ENCODE assay signal across 8 mouse cellular contexts in the genomic region with DNA sequence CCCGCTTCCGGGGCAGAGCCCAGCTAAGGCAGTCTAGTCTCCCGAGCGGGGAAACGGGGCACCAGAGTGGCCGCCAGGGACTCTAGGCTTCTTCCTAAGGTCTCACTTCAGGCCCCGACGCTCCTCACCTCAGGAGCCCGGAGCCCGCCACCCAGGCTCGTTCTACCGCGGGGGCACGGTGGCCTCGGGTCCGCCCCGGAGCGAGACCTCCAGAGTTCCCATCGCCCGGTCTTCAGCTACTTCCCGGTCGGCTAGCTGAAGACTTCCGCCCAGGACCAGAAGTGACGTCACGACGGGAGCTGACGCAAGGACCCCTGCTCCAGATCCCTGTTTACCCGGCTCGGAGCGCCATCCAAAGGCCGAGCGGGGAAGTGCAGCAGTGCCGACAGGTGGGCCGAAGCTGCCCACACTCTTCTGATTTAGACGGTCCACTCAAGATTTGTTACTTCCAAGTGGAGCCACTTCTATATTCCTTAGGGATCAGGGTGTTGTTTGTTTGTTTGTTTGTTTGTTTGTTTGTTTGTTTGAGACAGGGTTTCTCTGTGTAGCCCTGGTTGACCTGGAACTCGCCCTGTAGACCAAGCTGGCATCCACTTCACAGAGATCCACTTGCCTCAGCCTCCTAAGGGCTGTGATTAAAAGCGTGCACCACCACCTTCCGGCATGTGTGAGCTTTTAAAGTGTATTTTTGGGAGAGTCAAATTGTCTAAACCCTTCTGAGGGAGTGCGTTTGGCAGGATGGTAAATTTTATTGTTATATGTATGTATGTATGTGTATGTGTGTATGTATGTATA. TPM values are rescaled to one million over a fixed set of nuclear protein-coding genes. Genes with fewer than 3 reads are reported as not detected.
DNase-seq lines count a peak whose midpoint lies in the region; ATAC-seq and TF ChIP-seq lines count a peak whose summit lies in the region.

A gene (minus strand): TSS at position 283 of the 795 bp plus-strand sequence.

- TF ChIP-seq POLR2A in liver, adult 2 months (IDR thresholded peaks at IDR 0.05; ENCODE audit: extremely low read depth, insufficient read depth, low read length) = peak; percentile 67
- peak; percentile 73 for TF ChIP-seq POLR2A in myocyte (IDR thresholded peaks at IDR 0.05; ENCODE audit: insufficient read length, low read depth)

- H3K4me3 ChIP-seq in heart, embryonic 11.5 days (ENCODE audit: low read depth, low read length) = peak within 1 kb of the TSS; percentile 96
- H3K4me3 ChIP-seq in kidney, embryonic 16.5 days (ENCODE audit: low read length) = peak within 1 kb of the TSS; percentile 76
- H3K4me3 ChIP-seq in liver, adult 2 months (ENCODE audit: insufficient read depth, low read depth, low read length) = peak within 1 kb of the TSS; percentile 83
- peak within 1 kb of the TSS; percentile 97 for H3K4me3 ChIP-seq in myocyte

- peaks cover 6% of the 10 kb centered on the region for H3K36me3 ChIP-seq in heart, embryonic 11.5 days (ENCODE audit: control insufficient read depth, insufficient read depth, low read length)
- H3K36me3 ChIP-seq in kidney, embryonic 16.5 days (ENCODE audit: insufficient read depth, low read length) = peaks cover 12% of the 10 kb centered on the region; the same call in 1 of the 2 replicates
- H3K36me3 ChIP-seq in liver, adult 2 months (ENCODE audit: control insufficient read depth, insufficient read depth, low read length) = peaks cover 14% of the 10 kb centered on the region; the same call in 1 of the 2 replicates
- peaks cover 13% of the 10 kb centered on the region for H3K36me3 ChIP-seq in myocyte (ENCODE audit: control insufficient read depth, insufficient read depth)
- peaks cover 3% of the 10 kb centered on the region; the same call in 1 of the 2 replicates for H3K36me3 ChIP-seq in splenic B cell, adult 2 months (ENCODE audit: control insufficient read depth, insufficient read depth, low read length, poor library complexity, severe bottlenecking)

- H3K79me2 ChIP-seq in liver, adult 2 months (ENCODE audit: control insufficient read depth, insufficient read depth, low read length) = peaks cover 26% of the 10 kb centered on the region
- peaks cover 46% of the 10 kb centered on the region for H3K79me2 ChIP-seq in myocyte (ENCODE audit: control insufficient read depth, insufficient read depth)

- no peaks in the 10 kb centered on the region for H3K27me3 ChIP-seq in heart, embryonic 11.5 days (ENCODE audit: control insufficient read depth, insufficient read depth, low read length)
- H3K27me3 ChIP-seq in kidney, embryonic 16.5 days (ENCODE audit: insufficient read depth, low read length) = no peaks in the 10 kb centered on the region
- H3K27me3 ChIP-seq in liver, adult 2 months (ENCODE audit: control insufficient read depth, insufficient read depth, low read length) = no peaks in the 10 kb centered on the region
- no peaks in the 10 kb centered on the region for H3K27me3 ChIP-seq in myocyte (ENCODE audit: control insufficient read depth, insufficient read depth, insufficient read length)
- no peaks in the 10 kb centered on the region for H3K27me3 ChIP-seq in splenic B cell, adult 2 months (ENCODE audit: control insufficient read depth, insufficient read depth, low read length, poor library complexity, severe bottlenecking)

- no peaks in the 10 kb centered on the region for H3K9me3 ChIP-seq in heart, embryonic 11.5 days (replicated peaks; ENCODE audit: control insufficient read depth, low read length)
- no peaks in the 10 kb centered on the region for H3K9me3 ChIP-seq in kidney, embryonic 16.5 days (ENCODE audit: low read length)

- peak within 1 kb of the TSS; percentile 99 for H3K4me2 ChIP-seq in heart, embryonic 11.5 days
- peak within 1 kb of the TSS; percentile 97 for H3K4me2 ChIP-seq in kidney, embryonic 16.5 days (replicated peaks; ENCODE audit: low read depth, low read length)
- H3K4me2 ChIP-seq in myocyte (ENCODE audit: low read depth) = peak within 1 kb of the TSS; percentile 99

- 7% methylated on average over 39 of the region's 39 CpGs for WGBS in heart, embryonic 11.5 days (ENCODE audit: insufficient replicate concordance)
- 6% methylated on average over 39 of the region's 39 CpGs for WGBS in kidney, embryonic 16.5 days
- WGBS in liver, adult 2 months = 6% methylated on average over 39 of the region's 39 CpGs

- H3K4me1 ChIP-seq in heart, embryonic 11.5 days (ENCODE audit: control insufficient read depth, insufficient read depth, low read length) = peaks cover 13% of the 10 kb centered on the region
- peaks cover 11% of the 10 kb centered on the region for H3K4me1 ChIP-seq in kidney, embryonic 16.5 days (ENCODE audit: insufficient read depth, low read length)
- H3K4me1 ChIP-seq in liver, adult 2 months (ENCODE audit: control insufficient read depth, insufficient read depth, low read length) = peaks cover 6% of the 10 kb centered on the region

- H3ac ChIP-seq in myocyte (ENCODE audit: control insufficient read depth, insufficient read length) = peak within 1 kb of the TSS; percentile 44

- peak; percentile 97 to 98 for DNase-seq in B cell, adult 2 months
- peak; percentile 98 for DNase-seq in brain, adult 2 months (ENCODE audit: low read depth, low spot score)
- DNase-seq in liver, adult 2 months (ENCODE audit: extremely low read depth, low read depth, low spot score) = peak; percentile 77
- DNase-seq in splenic B cell, adult 2 months (ENCODE audit: low read depth, low spot score) = peak; percentile 93

- H3K27ac ChIP-seq in heart, embryonic 11.5 days (ENCODE audit: low read depth, low read length) = peak within 1 kb of the TSS; percentile 35; the same call in 1 of the 2 replicates
- peak within 1 kb of the TSS; percentile 32; the same call in 1 of the 2 replicates for H3K27ac ChIP-seq in kidney, embryonic 16.5 days (ENCODE audit: low read length)
- H3K27ac ChIP-seq in liver, adult 2 months (replicated peaks; ENCODE audit: insufficient read depth, low read depth, low read length) = no peak within 1 kb of the TSS; the same call in 1 of the 2 replicates

- peak; percentile 98 for TF ChIP-seq CTCF in liver, adult 2 months (IDR thresholded peaks at IDR 0.05; ENCODE audit: low read depth, low read length)

- peak; percentile 87 for ATAC-seq in erythroblast, adult 5-6 weeks (replicated peaks; ENCODE audit: low FRiP score, poor library complexity, severe bottlenecking)
- peak; percentile 88 for ATAC-seq in heart, embryonic 11.5 days (replicated peaks; ENCODE audit: insufficient number of reproducible peaks, low FRiP score, low TSS enrichment)
- ATAC-seq in kidney, embryonic 16.5 days (ENCODE audit: low FRiP score, low TSS enrichment) = peak; percentile 95

- peak within 1 kb of the TSS; percentile 86 for H3K9ac ChIP-seq in heart, embryonic 11.5 days (ENCODE audit: low read depth, low read length)
- H3K9ac ChIP-seq in kidney, embryonic 16.5 days (replicated peaks; ENCODE audit: low read length) = peak within 1 kb of the TSS; percentile 82
- H3K9ac ChIP-seq in liver, adult 2 months (ENCODE audit: low read depth, low read length) = peak within 1 kb of the TSS; percentile 82

TF ChIP-seq in myocyte, 11 proteins besides CTCF, POLR2A, EP300 and RAD21:
- TF ChIP-seq CEBPB (IDR thresholded peaks at IDR 0.05; ENCODE audit: insufficient read depth, poor library complexity, severe bottlenecking) (peak; percentile 68), E2F4 (IDR thresholded peaks at IDR 0.05; ENCODE audit: insufficient read depth) (no peak), POLR2AphosphoS2 (IDR thresholded peaks at IDR 0.05; ENCODE audit: insufficient read length, low read depth) (peak; percentile 77), MYOG (IDR thresholded peaks at IDR 0.05; ENCODE audit: control insufficient read depth in 1 of 3, insufficient read depth in 1 of 3, insufficient read length in 2 of 3, low read depth in 2 of 3) (peak in 2 of 3 experiments; percentile 33 to 67), REST (IDR thresholded peaks at IDR 0.05; ENCODE audit: insufficient read depth, insufficient read length) (no peak), USF1 (IDR thresholded peaks at IDR 0.05; ENCODE audit: low read depth) (no peak), TCF12 (IDR thresholded peaks at IDR 0.05; ENCODE audit: insufficient read depth, poor library complexity, severe bottlenecking) (no peak), TCF3 (IDR thresholded peaks at IDR 0.05; ENCODE audit: insufficient read length, low read depth) (no peak), MYOD1 (IDR thresholded peaks at IDR 0.05; ENCODE audit: control insufficient read depth in 1 of 3, insufficient read length in 2 of 3, low read depth in 2 of 3) (peak in 2 of 3 experiments; percentile 65 to 82), MAX (IDR thresholded peaks at IDR 0.05; ENCODE audit: low read depth) (no peak), SRF (IDR thresholded peaks at IDR 0.05; ENCODE audit: control insufficient read depth, insufficient read length, low read depth) (no peak)

RNA-seq across cellular contexts. Expression of the gene that starts here (rescaled TPM):
- total RNA-seq in erythroblast, adult 5-6 weeks (2015; ENCODE audit: low replicate concordance) = 98.0 and 105 TPM in 2 replicates
- total RNA-seq in erythroblast, adult 5-6 weeks (2017; ENCODE audit: low replicate concordance) = 362 and 618 TPM in 2 replicates
- 138 and 154 TPM in 2 replicates for polyA plus RNA-seq in heart, embryonic 11.5 days (2014; fragmentation: Nextera tagmentation; extraction: Ambion mirVana)
- 176 and 188 TPM in 2 replicates for polyA plus RNA-seq in kidney, embryonic 16.5 days (2015; fragmentation: Nextera tagmentation; extraction: Ambion mirVana)
- 43.8 and 57.8 TPM in 2 replicates for total RNA-seq in liver, adult 2 months (2014; rRNA removed)
- 43.1 and 50.8 TPM in 2 replicates for polyA plus RNA-seq in liver, adult 2 months (2012; rRNA removed)
- 134 TPM for polyA plus RNA-seq in myocyte (2012; fragmentation: generic; extraction: Trizol)
